Mouse (Mus musculus) yolk sac, embryonic 10.5 days (tissue): ENCODE measurements around the gene Piwil1.
A peak's percentile ranks its signal among the peaks of the same experiment; 100 is the strongest.

Experiments
- DNase-seq: peaks from one replicate; pipeline ENCODE4 v3.0.0-alpha.2; 2017; ENCODE audit warnings: low spot score

The Piwil1 gene

GRCm38 (mm10) chr5:128702224-128702623, at the start of gene Piwil1:
Gene Piwil1, plus strand, starts transcription at chr5:128702524.
- DNase-seq = no peak

- no peak for DNase-seq
Observed at GRCm38 (mm10) chr5:128656496-128657135, 45.7 kb upstream of the Piwil1 start.

- no peak for DNase-seq
Observed at GRCm38 (mm10) chr5:128660101-128660500, 42.2 kb upstream of the Piwil1 start.

GRCm38 (mm10) chr5:128662881-128663280, 39.4 kb upstream of the Piwil1 start:
- no peak for DNase-seq

- no peak for DNase-seq
Observed at GRCm38 (mm10) chr5:128663976-128664375, 38.3 kb upstream of the Piwil1 start.

- DNase-seq = no peak
Observed at GRCm38 (mm10) chr5:128665045-128665444, 37.3 kb upstream of the Piwil1 start.

- DNase-seq = no peak
Observed at GRCm38 (mm10) chr5:128667303-128667702, 35.0 kb upstream of the Piwil1 start.

GRCm38 (mm10) chr5:128674124-128674523, 28.2 kb upstream of the Piwil1 start:
- DNase-seq = no peak

- no peak for DNase-seq
Observed at GRCm38 (mm10) chr5:128677373-128677772, 25.0 kb upstream of the Piwil1 start.

GRCm38 (mm10) chr5:128677861-128678260, 24.5 kb upstream of the Piwil1 start:
- DNase-seq = no peak

- DNase-seq = no peak
Observed at GRCm38 (mm10) chr5:128681456-128681855, 20.9 kb upstream of the Piwil1 start.

GRCm38 (mm10) chr5:128684192-128684591, 18.1 kb upstream of the Piwil1 start:
- DNase-seq = no peak

- no peak for DNase-seq
Observed at GRCm38 (mm10) chr5:128684621-128685020, 17.7 kb upstream of the Piwil1 start.

- DNase-seq = no peak
Observed at GRCm38 (mm10) chr5:128687139-128687538, 15.2 kb upstream of the Piwil1 start.

GRCm38 (mm10) chr5:128694107-128694506, 8.2 kb upstream of the Piwil1 start:
- no peak for DNase-seq

- no peak for DNase-seq
Observed at GRCm38 (mm10) chr5:128694611-128695325, 7.6 kb upstream of the Piwil1 start.

- DNase-seq = no peak
Observed at GRCm38 (mm10) chr5:128696824-128697223, 5.5 kb upstream of the Piwil1 start.

- DNase-seq = no peak
Observed at GRCm38 (mm10) chr5:128700716-128701115, 1.6 kb upstream of the Piwil1 start.

- DNase-seq = no peak
Observed at GRCm38 (mm10) chr5:128703688-128704087, 1.4 kb downstream of the Piwil1 start.

- DNase-seq = peak; percentile 11
Observed at GRCm38 (mm10) chr5:128704134-128704904, 2.0 kb downstream of the Piwil1 start.

- DNase-seq = no peak
Observed at GRCm38 (mm10) chr5:128706467-128706866, 4.1 kb downstream of the Piwil1 start.

- DNase-seq = no peak
Observed at GRCm38 (mm10) chr5:128707271-128707670, 4.9 kb downstream of the Piwil1 start.

GRCm38 (mm10) chr5:128708929-128709328, 6.6 kb downstream of the Piwil1 start:
- DNase-seq = no peak
